Mouse (Mus musculus): ENCODE results near the gene Tmem91. TPM values are rescaled to one million over a fixed set of nuclear protein-coding genes. Genes with fewer than 3 reads are reported as not detected.
A peak's percentile ranks its signal among the peaks of the same experiment; 100 is the strongest.
"Not testable (repeated sequence)": the region's sequence is repeated elsewhere in the genome, so short reads cannot be mapped to it uniquely, and the experiment has no call there.

Tmem91 gene
- 3.3 and 3.7 TPM in 2 replicates for polyA plus RNA-seq (2011; ENCODE audit: insufficient read depth, insufficient read length, low read depth, missing spikeins)

- no peak within 1 kb of the TSS for H3K27ac ChIP-seq (ENCODE audit: insufficient read depth, low read length)
- TF ChIP-seq CTCF (IDR thresholded peaks at IDR 0.05; ENCODE audit: low read depth, low read length) = no peak
- no peak for TF ChIP-seq POLR2A (IDR thresholded peaks at IDR 0.05; ENCODE audit: insufficient read depth, low read length)
- peak within 1 kb of the TSS; percentile 60 for H3K4me3 ChIP-seq (ENCODE audit: low read depth, low read length)
- peak within 1 kb of the TSS; percentile 60 for H3K9ac ChIP-seq (ENCODE audit: low read depth, poor library complexity, severe bottlenecking)
- peaks cover 4% of the 10 kb centered on the region for H3K4me1 ChIP-seq (ENCODE audit: control insufficient read depth, insufficient read depth, low read length)
- no peaks in the 10 kb centered on the region for H3K9me3 ChIP-seq (replicated peaks; ENCODE audit: control insufficient read depth, insufficient read depth, low read length, poor library complexity, severe bottlenecking)
- peaks cover 4% of the 10 kb centered on the region; the same call in 1 of the 2 replicates for H3K36me3 ChIP-seq (ENCODE audit: control insufficient read depth, insufficient read depth, low read length, poor library complexity, severe bottlenecking)
- H3K27me3 ChIP-seq (ENCODE audit: control insufficient read depth, insufficient read depth, low read length, poor library complexity, severe bottlenecking) = no peaks in the 10 kb centered on the region; the same call in 1 of the 2 replicates
Observed at GRCm38 (mm10) chr7:25674719-25675300, at the start of gene Tmem91. Gene Tmem91, minus strand, starts transcription at chr7:25675166.

- not testable (repeated sequence) for H3K9me3 ChIP-seq (replicated peaks; ENCODE audit: control insufficient read depth, insufficient read depth, low read length, poor library complexity, severe bottlenecking); H3K4me3 ChIP-seq (ENCODE audit: low read depth, low read length); H3K9ac ChIP-seq (ENCODE audit: low read depth, poor library complexity, severe bottlenecking); H3K4me1 ChIP-seq (ENCODE audit: control insufficient read depth, insufficient read depth, low read length); H3K27me3 ChIP-seq (ENCODE audit: control insufficient read depth, insufficient read depth, low read length, poor library complexity, severe bottlenecking); H3K27ac ChIP-seq (ENCODE audit: insufficient read depth, low read length)
- H3K36me3 ChIP-seq (ENCODE audit: control insufficient read depth, insufficient read depth, low read length, poor library complexity, severe bottlenecking) = peaks cover 46% of the 10 kb centered on the region
Observed at GRCm38 (mm10) chr7:25721776-25722175, 46.8 kb upstream of the Tmem91 start.

GRCm38 (mm10) chr7:25720760-25721159 is 45.8 kb upstream of the Tmem91 start:
- TF ChIP-seq POLR2A (IDR thresholded peaks at IDR 0.05; ENCODE audit: insufficient read depth, low read length) (no peak), CTCF (IDR thresholded peaks at IDR 0.05; ENCODE audit: low read depth, low read length) (no peak), EP300 (IDR thresholded peaks at IDR 0.05; ENCODE audit: insufficient read depth, low read depth, low read length) (no peak)
- Histone ChIP-seq H3K9me3 (replicated peaks; ENCODE audit: control insufficient read depth, insufficient read depth, low read length, poor library complexity, severe bottlenecking) (no peaks in the 10 kb centered on the region), H3K27me3 (ENCODE audit: control insufficient read depth, insufficient read depth, low read length, poor library complexity, severe bottlenecking) (no peaks in the 10 kb centered on the region), H3K9ac (ENCODE audit: low read depth, poor library complexity, severe bottlenecking) (no peak overlapping the region), H3K4me3 (ENCODE audit: low read depth, low read length) (no peak overlapping the region), H3K36me3 (ENCODE audit: control insufficient read depth, insufficient read depth, low read length, poor library complexity, severe bottlenecking) (peaks cover 36% of the 10 kb centered on the region), H3K27ac (ENCODE audit: insufficient read depth, low read length) (no peak overlapping the region), H3K4me1 (ENCODE audit: control insufficient read depth, insufficient read depth, low read length) (no peaks in the 10 kb centered on the region)

DNA sequence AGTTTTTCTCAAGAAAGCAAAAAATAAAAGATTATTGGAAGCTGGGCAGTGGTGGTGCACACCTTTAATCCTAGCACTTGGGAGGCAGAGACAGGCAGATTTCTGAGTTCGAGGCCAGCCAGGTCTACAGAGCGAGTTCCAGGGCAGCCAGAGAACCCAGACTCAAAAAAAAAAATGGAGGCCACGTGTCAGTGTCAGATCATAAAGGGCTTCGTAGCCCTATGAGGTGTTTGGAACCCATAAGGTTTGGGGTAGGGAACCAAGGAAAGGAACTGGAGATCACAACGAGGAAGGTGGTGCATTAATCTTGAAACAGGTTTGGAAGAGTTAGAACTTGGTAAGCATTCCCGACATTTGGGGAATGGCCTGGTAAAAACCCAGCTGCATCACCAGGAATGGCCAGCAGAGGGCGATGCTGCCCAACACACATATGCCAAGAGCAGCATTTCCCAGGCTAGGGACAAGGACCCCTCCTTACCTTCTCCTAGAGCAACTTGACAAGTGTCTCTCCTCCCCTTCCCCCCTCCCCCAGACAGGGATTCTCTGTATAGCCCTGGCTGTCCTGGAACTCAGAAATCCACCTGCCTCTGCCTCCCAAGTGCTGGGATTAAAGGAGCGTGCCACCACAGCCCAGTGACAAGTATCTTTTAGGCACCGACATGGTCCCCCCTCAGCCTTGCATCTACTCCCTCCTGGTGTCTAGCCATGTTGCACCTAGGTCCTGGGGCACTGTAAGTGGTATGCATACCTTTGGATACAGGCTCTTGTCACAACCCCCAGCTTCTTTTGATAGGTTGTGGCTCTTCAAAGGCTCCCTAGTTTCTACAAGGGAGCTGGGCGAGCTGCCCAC is 45.0 kb upstream of the Tmem91 start:
- H3K36me3 ChIP-seq (ENCODE audit: control insufficient read depth, insufficient read depth, low read length, poor library complexity, severe bottlenecking) = peaks cover 30% of the 10 kb centered on the region

GRCm38 (mm10) chr7:25718788-25719417 is 43.9 kb upstream of the Tmem91 start, which contains the start of gene Ccdc97:
Gene Ccdc97, minus strand, starts transcription at chr7:25719088.
- no peak for TF ChIP-seq CTCF (IDR thresholded peaks at IDR 0.05; ENCODE audit: low read depth, low read length)
- no peak for TF ChIP-seq EP300 (IDR thresholded peaks at IDR 0.05; ENCODE audit: insufficient read depth, low read depth, low read length)
- TF ChIP-seq POLR2A (IDR thresholded peaks at IDR 0.05; ENCODE audit: insufficient read depth, low read length) = peak; percentile 28
- Histone ChIP-seq H3K4me3 (ENCODE audit: low read depth, low read length) (peak within 1 kb of the TSS; percentile 97), H3K36me3 (ENCODE audit: control insufficient read depth, insufficient read depth, low read length, poor library complexity, severe bottlenecking) (peaks cover 24% of the 10 kb centered on the region), H3K9me3 (replicated peaks; ENCODE audit: control insufficient read depth, insufficient read depth, low read length, poor library complexity, severe bottlenecking) (no peaks in the 10 kb centered on the region), H3K4me1 (ENCODE audit: control insufficient read depth, insufficient read depth, low read length) (no peaks in the 10 kb centered on the region), H3K27ac (ENCODE audit: insufficient read depth, low read length) (peak within 1 kb of the TSS; percentile 70), H3K9ac (ENCODE audit: low read depth, poor library complexity, severe bottlenecking) (peak within 1 kb of the TSS; percentile 68), H3K27me3 (ENCODE audit: control insufficient read depth, insufficient read depth, low read length, poor library complexity, severe bottlenecking) (no peaks in the 10 kb centered on the region)

More for the DNA sequence above, 45.0 kb upstream of the Tmem91 start:
- Histone ChIP-seq H3K4me3 (ENCODE audit: low read depth, low read length) (no peak overlapping the region), H3K4me1 (ENCODE audit: control insufficient read depth, insufficient read depth, low read length) (no peaks in the 10 kb centered on the region), H3K27me3 (ENCODE audit: control insufficient read depth, insufficient read depth, low read length, poor library complexity, severe bottlenecking) (no peaks in the 10 kb centered on the region), H3K9ac (ENCODE audit: low read depth, poor library complexity, severe bottlenecking) (peak overlapping the region; percentile 68; the same call in 1 of the 2 replicates), H3K9me3 (replicated peaks; ENCODE audit: control insufficient read depth, insufficient read depth, low read length, poor library complexity, severe bottlenecking) (no peaks in the 10 kb centered on the region), H3K27ac (ENCODE audit: insufficient read depth, low read length) (no peak overlapping the region)
- TF ChIP-seq POLR2A (IDR thresholded peaks at IDR 0.05; ENCODE audit: insufficient read depth, low read length) = no peak
- TF ChIP-seq EP300 (IDR thresholded peaks at IDR 0.05; ENCODE audit: insufficient read depth, low read depth, low read length) = 0 out of 2 replicates have a peak, but pooled peaks have one; percentile 35
- TF ChIP-seq CTCF (IDR thresholded peaks at IDR 0.05; ENCODE audit: low read depth, low read length) = peak; percentile 99
